In the genomic region with DNA sequence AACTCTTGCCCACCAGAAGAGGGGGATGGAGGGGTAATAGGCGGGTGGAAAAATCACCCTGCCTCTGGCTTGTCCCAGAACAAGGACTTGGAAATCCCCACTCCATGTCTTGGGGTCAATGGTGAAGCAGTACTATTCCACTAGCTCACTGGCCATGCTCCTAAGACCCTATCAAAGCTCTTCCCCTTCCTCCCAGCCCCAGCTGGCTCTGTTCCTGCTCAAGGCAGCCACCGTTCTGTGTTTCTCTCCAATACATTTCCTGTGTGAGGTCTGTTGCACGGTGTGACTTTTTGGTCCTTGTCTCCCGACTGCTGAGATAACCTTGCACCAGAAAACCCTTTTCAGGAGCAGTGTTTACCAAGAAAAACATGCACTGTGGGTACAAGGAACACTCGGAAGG, we compare ENCODE assay signal across 20 mouse cellular contexts.
"Had no signal": no experiment of that assay in that cellular context is flagged by ENCODE, and none has a peak within 500 bp of the region (broad histone marks: within the 10 kb centered on the region; RNA-seq: fewer than 3 reads in every experiment).

No protein-coding gene starts in this region.

- ATAC-seq: liver, postnatal 0 days; lung, postnatal 0 days; midbrain, embryonic 13.5 days had no signal

- H3K4me2 ChIP-seq: kidney, embryonic 15.5 days; limb, embryonic 12.5 days; limb, embryonic 15.5 days; liver, embryonic 11.5 days; lung, embryonic 14.5 days; midbrain, embryonic 13.5 days had no signal

- H3K36me3 ChIP-seq: kidney, embryonic 15.5 days; limb, embryonic 15.5 days; midbrain, embryonic 13.5 days had no signal

- H3K4me3 ChIP-seq: kidney, embryonic 15.5 days; left cerebral cortex, adult 2 months; limb, embryonic 12.5 days; limb, embryonic 15.5 days; midbrain, embryonic 13.5 days had no signal

- H3K9me3 ChIP-seq: kidney, embryonic 15.5 days; limb, embryonic 15.5 days; midbrain, embryonic 13.5 days had no signal

- H3K27me3 ChIP-seq: kidney, embryonic 15.5 days; limb, embryonic 12.5 days; limb, embryonic 15.5 days had no signal

- H3K27ac ChIP-seq: kidney, embryonic 15.5 days; left cerebral cortex, adult 2 months; limb, embryonic 12.5 days; limb, embryonic 15.5 days; liver, embryonic 14.5 days; macrophage; midbrain, embryonic 13.5 days; stomach, postnatal 0 days had no signal

- DNase-seq: kidney, adult 8-10 months; kidney, postnatal 10 days; kidney, postnatal 36 days; layer of hippocampus, postnatal 36 days; liver, postnatal 0 days; lung, embryonic 14.5 days; right cerebral cortex, adult 18-20 months; right cerebral cortex, postnatal 14 days; right cerebral cortex, postnatal 4 days; thymus, postnatal 36 days had no signal

- H3K9ac ChIP-seq: kidney, embryonic 15.5 days; limb, embryonic 12.5 days; limb, embryonic 15.5 days; liver, embryonic 14.5 days; liver, postnatal 0 days; lung, embryonic 14.5 days; midbrain, embryonic 13.5 days had no signal
